ENCODE assay signal across 11 mouse cellular contexts in the genomic region with DNA sequence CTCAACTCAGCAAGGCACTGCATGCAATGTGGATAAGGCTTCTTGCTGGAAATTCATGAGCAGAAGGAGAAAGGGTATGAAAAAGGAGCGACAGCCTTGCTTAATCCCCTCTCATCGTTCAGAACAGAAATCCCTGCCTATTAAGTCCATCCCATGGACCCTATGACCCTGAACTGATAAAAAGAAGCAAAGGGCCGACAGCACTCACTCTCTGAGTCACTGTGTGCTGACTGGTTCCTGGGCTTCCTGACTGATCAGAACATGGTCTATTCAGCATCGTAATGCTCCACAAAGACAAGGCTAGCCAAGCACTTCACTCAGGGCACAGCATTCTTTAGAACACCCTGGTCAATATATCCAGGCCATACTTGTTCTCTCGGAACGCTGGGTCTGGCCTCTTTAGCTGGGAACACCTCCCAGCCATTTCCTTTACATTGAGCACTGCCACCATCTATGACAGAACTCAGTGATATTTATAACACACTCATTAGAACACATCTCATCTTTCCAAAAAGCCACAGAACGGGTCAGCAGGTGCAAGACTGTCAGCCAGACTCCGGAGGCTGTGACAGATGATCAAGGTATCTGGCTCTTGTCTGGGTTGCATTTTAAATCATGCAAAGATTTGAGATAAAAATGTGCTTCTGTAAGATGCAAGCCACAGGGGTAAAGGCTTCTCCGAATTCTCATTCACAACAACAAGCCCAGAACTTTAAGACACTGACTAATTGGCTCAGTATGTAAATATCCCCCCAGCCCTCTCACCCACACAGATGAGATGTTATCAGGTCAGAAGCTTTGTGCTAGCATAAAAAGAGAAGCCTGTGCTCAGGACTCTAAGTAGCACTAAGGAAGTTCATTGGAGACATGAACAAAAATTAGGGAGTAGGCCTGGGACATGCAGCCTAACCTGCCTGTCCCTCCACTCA.
DNase-seq lines count a peak whose midpoint lies in the region; ATAC-seq and TF ChIP-seq lines count a peak whose summit lies in the region.
"Had no signal": no experiment of that assay in that cellular context is flagged by ENCODE, and none has a peak within 500 bp of the region (broad histone marks: within the 10 kb centered on the region; RNA-seq: fewer than 3 reads in every experiment).

No protein-coding gene starts in this region.

- no peaks in the 10 kb centered on the region for H3K9me3 ChIP-seq in midbrain, embryonic 16.5 days (replicated peaks; ENCODE audit: control insufficient read depth, low read length, poor library complexity, severe bottlenecking)
- H3K9me3 ChIP-seq: embryonic facial prominence, embryonic 15.5 days had no signal

- peak; percentile 33 to 36 for DNase-seq in adrenal gland, postnatal 36 days
- no peak for DNase-seq in adrenal gland, postnatal 25 days
- DNase-seq in layer of hippocampus, adult 2 months (ENCODE audit: low spot score in 2 of 2), result no peak
- DNase-seq in layer of hippocampus, adult 8-10 months (ENCODE audit: low spot score in 2 of 2), result no peak
- DNase-seq in cerebellum, postnatal 10 days, result peak; percentile 15 to 20
- no peak for DNase-seq in spleen, postnatal 36 days (ENCODE audit: low spot score in 2 of 2)
- no peak for DNase-seq in urinary bladder, postnatal 4 days (ENCODE audit: low spot score in 2 of 2)
- DNase-seq: thymus, postnatal 25 days had no signal

- ATAC-seq in midbrain, embryonic 16.5 days, result peak; percentile 49

- H3K4me2 ChIP-seq in midbrain, embryonic 16.5 days (ENCODE audit: low read length), result no peak overlapping the region
- H3K4me2 ChIP-seq: embryonic facial prominence, embryonic 15.5 days had no signal

- H3K36me3 ChIP-seq in midbrain, embryonic 16.5 days (ENCODE audit: control insufficient read depth, insufficient read depth, low read length), result no peaks in the 10 kb centered on the region
- H3K36me3 ChIP-seq: embryonic facial prominence, embryonic 15.5 days had no signal

- peak overlapping the region; percentile 80 for H3K27ac ChIP-seq in layer of hippocampus, adult 2 months
- H3K27ac ChIP-seq in midbrain, embryonic 16.5 days (ENCODE audit: low read length), result peak overlapping the region; percentile 47
- H3K27ac ChIP-seq: embryonic facial prominence, embryonic 15.5 days; macrophage had no signal

- no peak overlapping the region for H3K4me3 ChIP-seq in layer of hippocampus, adult 2 months
- no peak overlapping the region for H3K4me3 ChIP-seq in midbrain, embryonic 16.5 days (ENCODE audit: low read depth, low read length)
- H3K4me3 ChIP-seq: embryonic facial prominence, embryonic 15.5 days had no signal

- peaks cover 13% of the 10 kb centered on the region; the same call in 1 of the 2 replicates for H3K4me1 ChIP-seq in midbrain, embryonic 16.5 days (ENCODE audit: control insufficient read depth, insufficient read depth, low read length)

- no peak overlapping the region for H3K9ac ChIP-seq in midbrain, embryonic 16.5 days (ENCODE audit: low read depth, low read length)
- H3K9ac ChIP-seq: embryonic facial prominence, embryonic 15.5 days had no signal

- 51% methylated on average over 9 of the region's 9 CpGs for WGBS in midbrain, embryonic 16.5 days

- H3K27me3 ChIP-seq in midbrain, embryonic 16.5 days (ENCODE audit: control insufficient read depth, insufficient read depth, low read depth, low read length), result no peaks in the 10 kb centered on the region
- H3K27me3 ChIP-seq: embryonic facial prominence, embryonic 15.5 days had no signal

- no peak for TF ChIP-seq CTCF in layer of hippocampus, adult 2 months (conservative IDR thresholded peaks at IDR 0.05)

Comparison
In these comparisons a context has a peak if more than half of its experiments do, and no peak if none do; other contexts are left out.
1. DNase-seq: peak in adrenal gland, postnatal 36 days (2 of 2) and cerebellum, postnatal 10 days (2 of 2); none in adrenal gland, postnatal 25 days (single experiment), layer of hippocampus, adult 2 months (0 of 2), layer of hippocampus, adult 8-10 months (0 of 2), spleen, postnatal 36 days (0 of 2) and urinary bladder, postnatal 4 days (0 of 2).